Mouse (Mus musculus) adrenal gland, postnatal 10 days (tissue): ENCODE measurements around the gene Agrn. TPM values are rescaled to one million over a fixed set of nuclear protein-coding genes. Genes with fewer than 3 reads are reported as not detected.

Experiments
- DNase-seq: peaks from one replicate; pipeline ENCODE4 v3.0.0; 2021; ENCODE audit warnings: mixed read lengths
- total RNA-seq, 2 experiments: library from RNA; stranded (reverse); gene quantifications; 2 replicates each; pipeline ENCODE4 v1.2.3; 2021

Agrn gene
- total RNA-seq, 2 experiments from 2014 or later, result 59.6 to 82.4 TPM

DNA sequence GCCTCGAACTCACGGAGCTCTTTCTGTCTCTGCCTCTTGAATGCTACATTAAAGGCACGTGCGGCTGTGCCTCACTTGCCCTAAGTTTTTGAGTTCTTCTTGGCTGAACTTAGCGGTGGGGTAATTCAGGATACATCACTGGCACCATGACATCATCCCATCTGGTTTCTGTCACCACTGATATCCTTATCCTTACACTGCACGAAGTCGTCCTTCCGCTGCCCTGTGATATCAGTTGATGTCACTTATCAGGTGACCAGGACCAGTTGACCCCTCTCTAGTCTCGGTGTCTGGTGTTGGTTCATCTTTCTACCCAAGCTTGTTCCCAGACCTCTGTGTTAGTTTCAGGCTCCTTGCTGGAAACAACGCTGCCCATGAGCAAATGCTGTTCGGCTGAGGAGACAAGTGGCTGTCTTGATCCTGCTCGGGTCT is 5.2 kb upstream of the Agrn start:
- DNase-seq, result no peak

DNA sequence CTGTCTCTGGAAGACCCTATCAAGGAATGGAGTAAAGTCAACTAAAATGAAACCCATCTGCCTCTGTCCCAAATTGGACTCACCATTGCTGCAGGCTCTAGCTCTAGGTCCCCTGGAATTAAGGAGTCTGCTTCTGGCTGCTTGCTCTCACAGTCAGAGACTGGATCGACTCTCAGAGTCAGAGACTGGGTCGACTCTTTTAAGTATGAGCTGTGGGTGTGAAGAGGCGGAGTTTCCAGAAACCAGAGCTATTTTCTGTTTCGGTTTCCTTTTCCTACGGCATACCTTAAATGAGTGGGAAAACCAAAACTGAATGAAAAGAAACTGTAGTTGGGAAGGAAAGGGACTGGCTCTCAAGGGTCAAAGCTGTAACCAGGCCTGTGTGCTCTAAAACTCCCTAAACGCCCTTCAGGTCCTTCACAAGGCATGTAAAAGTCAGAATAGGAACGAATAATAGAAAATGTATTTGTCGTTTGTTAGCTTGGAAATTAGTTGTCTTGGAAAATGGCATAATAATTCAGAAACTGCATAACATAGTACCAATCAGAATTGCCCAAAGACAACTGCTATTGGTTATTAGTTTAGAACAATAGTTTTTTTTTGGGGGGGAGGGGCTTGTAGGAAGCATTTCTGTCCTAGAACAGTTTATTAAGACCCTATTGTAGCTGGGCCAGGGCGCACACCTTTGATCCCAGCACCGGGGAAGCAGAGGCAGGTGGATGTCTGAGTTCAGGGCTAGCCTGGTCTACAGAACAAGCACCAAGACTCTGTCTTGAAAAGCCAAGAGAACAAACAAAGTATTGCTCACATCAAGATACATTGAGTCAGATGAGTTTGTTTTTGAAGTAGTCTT is 3.6 kb upstream of the Agrn start, which contains the start of gene Isg15:
TSS of gene Isg15 (minus strand) at position 196 of the 853 bp plus-strand sequence.
- no peak for DNase-seq

DNA sequence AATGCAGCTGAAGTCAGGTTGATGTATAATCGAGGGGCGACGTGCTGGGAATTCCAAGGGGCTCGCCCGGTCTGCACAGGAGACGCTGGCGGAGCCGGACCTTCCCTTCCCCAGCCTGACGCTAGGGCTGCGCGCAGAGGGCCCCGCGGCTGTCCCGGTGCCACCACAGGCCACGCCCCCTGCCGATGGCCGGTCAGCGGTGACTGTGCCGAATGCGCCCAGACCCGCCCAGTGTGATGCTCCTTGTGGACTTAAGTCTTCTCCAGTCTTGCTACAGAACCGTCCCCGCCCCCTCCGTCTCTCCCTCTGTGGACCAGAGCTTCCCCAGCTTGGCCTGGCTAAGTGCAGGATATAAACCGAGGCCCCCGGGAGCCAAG is 529 bp upstream of the Agrn start:
- peak; percentile 93 for DNase-seq

DNA sequence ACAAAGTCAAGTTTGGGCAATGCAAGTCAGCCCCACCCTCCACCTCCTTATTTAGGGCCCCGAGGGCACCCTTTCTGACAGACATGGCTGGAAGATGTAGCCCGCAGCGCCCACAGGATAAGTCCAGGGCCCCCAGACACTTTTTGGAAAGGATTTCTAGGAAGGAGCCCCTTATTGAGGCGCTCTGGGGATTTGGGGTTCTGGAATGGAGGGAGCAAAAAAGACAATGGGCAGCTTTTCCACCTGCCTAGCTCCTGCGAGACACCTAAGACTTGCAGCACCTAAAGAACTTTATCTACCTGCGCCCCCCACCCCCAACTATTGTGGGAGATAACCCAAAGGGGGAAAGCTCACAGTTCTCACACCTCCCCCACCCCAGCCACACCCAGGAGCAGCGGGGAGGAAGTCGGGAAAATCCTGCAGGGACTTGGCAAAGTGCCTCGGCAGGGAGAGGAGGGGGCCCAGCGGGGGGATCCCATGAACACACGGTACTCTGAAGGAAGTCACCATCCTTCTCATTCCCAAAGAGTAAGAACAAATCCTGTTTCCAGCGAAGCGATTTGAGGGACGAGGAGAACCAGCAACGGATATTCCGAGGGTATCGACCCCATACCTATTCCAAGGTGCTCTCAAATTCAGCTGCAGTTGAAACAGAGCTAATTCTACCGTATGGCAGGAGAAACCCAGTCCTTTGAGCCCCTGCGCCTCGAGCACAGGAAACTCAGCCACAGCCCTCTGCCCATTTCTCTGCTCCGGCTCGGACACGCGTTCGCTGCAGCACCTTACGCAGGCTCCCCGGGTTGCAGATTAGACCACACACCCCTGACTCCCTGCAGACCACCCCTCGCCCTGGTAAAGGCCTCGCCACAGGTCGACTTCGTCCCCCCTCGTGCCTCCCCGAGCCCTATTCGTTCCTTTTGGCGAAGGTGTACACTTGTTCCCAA is 1.1 kb downstream of the Agrn start:
- DNase-seq, result peak; percentile 60

DNA sequence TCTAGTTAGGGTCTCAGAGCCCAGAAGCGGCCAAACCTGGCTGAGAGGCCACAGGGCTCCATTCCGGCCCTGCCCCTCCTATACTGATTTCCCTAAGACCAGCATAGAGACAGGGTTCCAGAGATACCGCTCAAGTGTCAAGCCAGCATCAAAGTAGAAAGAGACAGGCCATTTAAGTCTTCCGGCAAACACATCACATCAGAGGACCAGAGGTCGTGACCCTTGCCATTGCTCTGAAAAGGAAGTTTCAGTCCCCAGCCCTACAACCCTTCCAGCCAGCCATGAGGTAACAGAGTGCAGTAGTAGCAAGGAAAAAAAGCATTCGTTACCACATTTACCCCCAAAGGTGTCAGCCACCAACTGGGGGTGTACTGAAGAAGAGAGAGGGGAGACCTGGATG is 2.9 kb downstream of the Agrn start:
- no peak for DNase-seq

DNA sequence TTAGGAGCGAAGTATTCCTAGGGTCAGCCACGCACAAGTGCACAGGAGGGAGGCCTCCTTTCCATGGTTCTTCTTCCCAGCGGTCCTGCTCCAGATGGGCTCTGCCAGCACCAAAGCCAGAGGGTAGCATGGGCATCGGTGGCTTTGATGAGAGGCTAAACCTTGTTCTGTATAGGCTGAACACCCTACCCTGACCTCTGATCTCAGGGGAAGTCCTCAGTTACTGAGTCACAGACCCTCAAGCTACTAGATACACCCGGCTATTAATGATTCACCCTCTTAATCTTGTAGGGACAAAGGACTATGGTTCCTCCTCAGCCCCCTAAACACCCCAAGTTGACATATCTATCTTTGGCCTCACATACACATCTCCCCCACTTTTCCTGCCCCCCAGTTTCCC is 3.4 kb downstream of the Agrn start:
- DNase-seq, result no peak

DNA sequence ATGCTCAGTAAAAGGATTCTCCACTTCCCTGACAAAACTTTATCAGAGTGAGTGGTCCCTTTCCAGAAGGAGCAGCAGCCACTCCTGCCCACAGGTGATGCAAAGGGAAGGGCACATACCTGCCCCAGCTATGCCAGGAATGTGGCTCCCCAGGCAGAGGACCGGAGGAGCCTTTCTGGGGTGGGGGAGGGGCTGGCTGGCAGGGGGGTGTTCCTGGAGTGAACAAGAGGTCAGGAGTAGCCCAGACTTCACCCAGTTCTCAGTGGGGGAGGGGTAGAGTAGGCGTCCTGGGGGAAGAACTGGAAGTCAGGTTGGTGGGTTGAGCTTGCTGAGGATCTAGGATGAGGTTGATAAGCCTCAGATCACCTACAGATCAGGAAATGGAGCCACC is 4.1 kb downstream of the Agrn start:
- DNase-seq, result no peak

DNA sequence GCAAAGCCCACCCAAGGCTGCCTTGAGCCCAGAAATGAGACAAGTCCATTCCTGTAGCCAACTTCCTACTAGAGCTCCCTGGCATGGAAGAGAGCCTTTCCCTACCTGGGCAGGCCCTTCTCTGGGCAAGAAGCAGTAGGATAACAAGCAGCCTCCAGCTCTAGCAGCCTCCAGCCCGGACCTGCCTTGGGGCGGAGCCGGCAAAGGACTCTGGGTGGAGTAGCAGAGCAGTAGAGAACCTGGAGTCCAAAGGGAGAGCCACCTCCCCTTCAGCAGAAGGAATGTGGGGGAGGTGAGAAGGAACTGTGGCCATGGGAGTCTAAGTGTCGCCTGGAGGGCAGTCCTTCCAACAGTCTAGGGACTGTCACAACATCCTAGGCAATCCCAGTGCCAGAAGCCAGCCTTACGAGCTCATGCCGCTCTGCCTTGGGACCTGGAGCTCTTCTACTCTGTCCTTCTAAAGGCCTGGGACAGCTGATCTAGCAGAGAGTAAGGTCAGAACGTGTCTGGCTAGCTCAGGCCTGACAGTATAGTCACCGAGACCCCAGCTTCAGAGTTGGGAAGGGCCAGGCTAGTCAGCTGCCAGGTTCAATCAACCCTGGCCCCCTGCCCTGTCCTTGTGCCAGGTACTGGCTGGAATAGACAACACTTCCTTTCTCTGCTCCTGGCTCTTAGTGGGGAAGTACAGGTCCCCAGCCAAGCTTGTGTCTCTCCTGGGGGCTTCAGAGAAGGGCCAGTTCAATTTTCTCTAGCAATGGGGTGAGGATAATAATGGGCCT is 4.7 kb downstream of the Agrn start:
- DNase-seq, result peak; percentile 64

DNA sequence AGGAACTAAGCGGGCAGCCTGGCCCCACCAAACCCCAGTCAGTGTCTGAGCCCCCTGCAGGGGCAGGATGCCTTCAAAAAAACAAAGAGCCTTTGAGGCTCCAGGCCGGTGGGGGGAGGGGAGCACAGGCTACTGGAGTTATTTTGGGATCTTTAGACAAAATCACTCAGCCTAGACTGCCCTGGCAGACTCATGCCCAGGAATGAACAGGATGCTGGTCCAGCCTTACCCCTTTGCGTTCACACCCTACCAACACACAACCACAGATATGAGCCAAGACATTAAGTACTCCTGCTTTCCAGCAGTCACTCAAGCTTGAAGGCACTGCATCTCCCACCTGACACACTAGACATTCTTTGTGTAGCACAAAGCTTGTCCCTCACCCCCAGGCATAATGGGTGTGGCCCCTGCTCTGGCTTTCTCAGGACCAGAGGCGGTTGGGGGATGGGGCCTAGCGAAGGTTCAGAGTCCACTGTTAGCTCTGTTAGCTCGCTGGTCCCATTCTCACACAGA is 8.4 kb downstream of the Agrn start:
- no peak for DNase-seq

DNA sequence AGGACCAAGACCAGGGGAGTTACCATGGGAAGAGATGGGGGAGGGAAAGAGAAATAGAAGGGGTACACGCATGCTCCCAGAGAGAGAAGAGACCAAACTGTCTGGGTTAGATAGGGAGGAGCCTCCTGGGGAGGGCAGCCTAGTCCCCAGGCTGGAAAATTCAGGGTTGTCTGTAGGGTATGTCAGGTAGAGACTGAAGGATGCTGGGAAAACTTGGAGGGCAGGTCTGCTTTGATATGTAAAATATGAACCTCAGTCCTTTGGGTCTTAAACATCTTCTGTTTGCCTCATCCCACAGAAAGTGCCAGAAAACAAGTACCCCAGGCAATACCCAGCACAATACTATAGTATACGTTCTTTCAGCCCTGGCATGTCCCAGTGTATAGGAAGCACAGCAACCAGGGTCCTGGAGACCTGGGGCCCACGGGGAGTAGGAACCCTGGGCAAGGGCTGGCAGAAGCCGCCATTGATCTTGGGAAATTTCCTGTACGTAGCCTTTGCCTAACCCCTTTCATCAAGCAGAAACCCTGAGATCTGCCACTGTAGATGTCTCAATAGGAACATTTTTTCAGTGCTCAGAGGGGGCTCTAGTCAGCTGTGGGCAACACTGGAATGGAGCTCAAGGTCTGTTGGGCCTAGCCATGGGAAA is 9.0 kb downstream of the Agrn start:
- DNase-seq, result no peak

DNA sequence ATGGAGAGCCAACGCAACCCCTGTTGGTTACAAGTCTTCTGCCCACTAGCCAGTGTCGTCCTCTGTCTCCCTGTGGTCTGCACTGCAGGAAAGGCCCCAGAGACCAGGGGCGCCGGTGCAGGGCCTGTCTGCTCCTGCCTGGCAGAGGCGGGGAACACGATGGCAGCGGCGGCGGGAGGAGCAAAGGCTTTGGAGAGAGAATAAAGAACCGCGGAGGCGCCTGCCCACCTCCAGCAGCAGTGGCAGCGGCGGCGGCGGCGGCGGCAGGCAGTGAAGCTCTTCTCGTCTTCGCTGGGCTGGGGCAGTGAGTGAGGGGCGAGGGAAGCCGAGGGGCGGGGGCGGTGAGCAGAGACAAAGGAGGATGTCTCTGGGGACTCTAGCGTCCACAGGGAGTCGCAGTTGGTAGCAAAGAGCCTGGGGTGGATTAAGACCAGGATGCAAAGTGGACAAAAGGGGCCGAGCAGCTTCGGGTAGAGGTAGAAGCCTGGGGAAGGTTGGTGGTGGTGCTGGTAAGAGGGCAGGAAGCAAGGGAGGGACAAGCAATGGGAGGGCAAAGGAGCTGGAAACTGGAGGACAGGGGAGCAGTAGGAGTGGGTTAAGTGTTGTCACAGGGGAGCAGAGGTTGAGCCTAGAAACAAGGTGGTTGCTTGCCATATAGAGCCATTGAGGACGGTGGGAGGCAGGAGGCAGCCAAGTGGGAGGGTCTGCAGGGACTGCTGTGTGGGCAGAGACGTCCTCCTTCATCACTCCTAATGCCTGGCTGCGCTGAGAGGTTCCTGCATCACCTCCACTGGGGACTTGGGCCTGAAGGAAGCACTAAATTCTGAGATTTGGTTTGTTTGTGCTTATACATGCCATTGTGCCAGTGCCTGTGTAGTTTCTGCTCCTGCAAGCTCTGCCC is 11.1 kb downstream of the Agrn start:
- DNase-seq, result peak; percentile 50

DNA sequence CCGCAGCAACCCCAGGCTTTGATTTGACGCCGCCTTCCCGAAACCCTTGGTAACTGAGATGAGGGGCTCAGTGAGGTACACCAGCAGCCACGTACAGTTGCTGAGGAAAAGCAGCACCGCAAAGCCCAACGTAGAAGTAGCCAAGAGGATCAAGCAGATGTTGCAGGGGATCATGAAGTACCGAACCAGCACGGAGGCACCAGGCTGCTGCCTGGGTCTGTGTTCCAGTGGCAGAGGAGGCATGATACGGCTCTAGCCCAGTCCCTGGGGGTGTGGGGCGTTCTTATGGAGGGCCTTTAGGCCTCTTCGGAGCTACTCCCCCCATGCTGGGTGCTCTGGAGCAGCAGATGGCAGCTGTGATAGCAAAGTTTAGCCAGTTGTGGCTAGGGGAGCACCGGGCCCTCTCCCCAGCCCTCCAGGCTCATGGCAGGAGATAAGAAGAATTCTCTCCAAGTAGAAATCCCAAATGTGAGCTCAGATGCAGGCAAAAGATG is 11.8 kb downstream of the Agrn start:
- DNase-seq, result no peak

DNA sequence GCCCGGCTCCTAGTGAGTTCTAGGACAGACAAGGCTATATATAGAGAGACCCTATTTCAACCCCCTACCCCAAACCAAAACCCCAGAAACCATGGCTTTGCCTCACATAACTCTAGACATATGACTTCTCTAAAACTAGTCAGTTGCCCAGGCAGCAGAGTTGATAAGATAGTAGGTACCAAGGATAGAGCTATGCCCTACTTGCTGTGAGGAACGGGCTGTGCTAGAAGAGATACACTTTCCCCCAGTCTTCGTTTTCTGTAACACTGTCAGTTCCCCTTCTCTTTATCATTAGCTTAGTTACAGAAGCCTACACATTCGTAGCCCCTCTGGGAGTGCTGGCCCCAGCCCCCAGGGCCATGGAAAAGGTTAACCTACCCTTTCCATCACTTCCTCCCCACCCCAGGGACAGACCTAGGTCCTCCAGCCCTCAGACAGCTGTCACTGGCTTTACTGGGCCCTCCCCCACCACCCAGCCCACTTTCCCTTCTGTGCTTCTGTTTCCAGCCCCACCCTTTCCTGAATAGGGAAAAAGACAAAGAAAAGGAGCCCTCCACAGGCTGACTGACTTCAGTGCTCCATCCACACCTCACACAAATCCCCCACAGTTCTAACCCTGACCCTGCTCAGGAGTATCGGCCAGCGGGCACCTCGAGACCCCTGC is 12.9 kb downstream of the Agrn start:
- no peak for DNase-seq

DNA sequence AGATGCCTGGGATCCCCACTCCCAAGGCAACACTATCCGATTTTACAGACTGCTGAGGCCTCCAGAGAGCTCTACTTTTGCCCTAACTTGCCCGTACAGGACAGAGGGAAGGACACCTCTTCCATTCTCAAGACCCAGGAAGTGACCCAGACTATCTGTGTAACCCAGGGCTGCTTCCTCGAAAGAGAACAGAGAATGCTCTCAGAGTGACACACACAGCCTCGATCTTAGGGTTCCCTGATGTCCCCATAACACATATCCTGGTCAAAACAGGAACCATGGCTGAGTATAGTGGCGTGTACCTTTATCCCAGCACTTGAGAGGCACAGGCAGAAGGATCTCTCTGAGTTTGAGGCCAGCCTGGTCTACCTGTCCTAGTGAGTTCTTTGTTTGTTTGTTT is 13.5 kb downstream of the Agrn start:
- no peak for DNase-seq

DNA sequence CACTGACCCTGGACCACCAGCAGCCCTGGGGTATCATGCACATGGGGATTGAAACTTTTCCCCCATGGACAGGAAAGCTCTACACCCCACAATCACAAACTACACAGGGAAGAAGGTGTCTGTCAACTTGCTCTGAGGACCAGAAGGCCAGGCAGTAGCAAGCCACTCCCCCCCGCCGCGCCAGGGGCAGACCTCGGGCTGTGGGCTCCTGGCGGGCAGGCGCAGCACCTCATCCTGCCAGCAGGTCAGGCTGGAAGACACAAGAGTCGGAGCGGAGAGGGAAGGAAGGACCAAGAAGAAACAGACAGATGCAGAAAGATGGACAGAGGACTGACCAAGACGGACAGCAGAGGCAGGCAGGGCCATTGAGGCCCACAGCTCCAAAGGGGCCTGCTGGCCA is 19.7 kb downstream of the Agrn start:
- DNase-seq, result no peak

DNA sequence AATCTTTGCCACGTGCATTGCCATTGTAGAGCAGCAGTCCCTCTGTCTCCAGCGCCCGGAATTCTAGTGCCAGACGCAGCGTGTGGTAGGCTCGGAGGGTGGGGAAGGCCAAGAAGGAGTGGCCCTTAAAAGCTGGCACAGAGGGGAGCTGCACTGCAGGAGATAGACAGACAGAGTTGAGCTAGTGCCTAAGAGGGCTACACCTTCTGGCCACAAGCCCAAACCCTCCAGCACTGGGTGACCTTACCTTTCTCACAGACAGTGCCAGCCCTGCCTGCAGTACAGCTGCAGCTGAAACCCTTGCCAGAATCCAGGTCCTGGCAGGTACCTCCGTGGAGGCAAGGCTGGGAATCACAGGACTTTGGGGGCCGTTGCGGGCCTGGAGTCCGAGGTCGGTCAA is 25.5 kb downstream of the Agrn start:
- no peak for DNase-seq

DNA sequence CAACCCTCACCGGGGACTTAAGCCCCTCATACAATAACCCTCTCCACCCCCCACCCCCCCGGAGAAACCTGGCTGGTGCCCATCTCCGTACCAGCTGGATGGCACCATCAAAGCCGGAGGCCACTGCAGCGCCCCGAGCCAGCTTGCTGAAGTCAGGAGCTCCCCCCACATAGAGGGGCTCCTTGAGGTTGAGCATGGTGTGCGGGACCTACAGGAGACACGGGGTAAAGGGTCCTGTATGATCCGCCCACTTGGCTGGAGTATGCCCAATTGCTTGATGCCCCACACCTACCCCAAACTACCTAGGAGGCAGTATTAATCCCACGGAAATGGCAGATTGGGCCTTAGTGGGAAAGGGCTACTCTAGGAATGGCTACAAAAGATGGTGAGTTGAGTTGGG is 28.2 kb downstream of the Agrn start:
- DNase-seq, result no peak

DNA sequence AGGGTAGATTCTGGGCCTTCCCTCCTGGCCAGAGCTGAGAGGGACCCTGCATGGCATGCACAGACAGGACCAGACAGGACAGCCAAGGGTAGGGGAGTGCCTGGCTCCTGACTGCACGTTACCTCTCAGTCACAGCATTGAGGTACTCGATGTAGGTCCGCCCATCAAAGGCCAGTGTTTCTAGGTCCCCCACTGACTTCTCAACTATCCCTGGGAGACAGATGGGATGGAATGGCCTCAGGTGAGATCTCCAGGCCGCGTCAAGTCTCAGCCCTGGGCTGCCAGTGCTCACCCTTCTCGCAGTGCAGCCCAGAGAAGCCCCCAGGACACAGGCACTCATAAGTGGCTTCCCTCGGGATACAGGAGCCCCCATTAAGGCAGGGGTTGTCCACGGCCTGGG is 28.7 kb downstream of the Agrn start:
- no peak for DNase-seq

DNA sequence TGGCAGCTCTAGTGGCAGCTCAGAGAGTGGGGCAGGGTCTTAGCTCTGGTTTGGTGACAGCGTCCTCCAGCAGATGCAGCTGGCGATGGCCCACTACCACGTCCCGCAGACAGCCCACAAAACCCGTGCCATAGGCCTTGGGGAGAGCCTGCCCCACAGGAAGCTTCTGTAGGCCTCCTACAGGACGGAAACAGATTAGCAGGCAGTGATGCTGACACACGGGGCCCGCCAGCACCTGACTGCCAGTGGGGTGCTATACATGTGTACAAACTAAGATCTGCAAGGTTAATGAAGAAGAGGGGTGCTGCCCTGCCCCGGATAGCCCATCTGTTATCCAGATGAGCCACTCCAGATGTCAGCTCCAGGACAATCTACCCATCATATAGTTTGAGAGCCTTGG is 30.8 kb downstream of the Agrn start:
- DNase-seq, result peak; percentile 1

DNA sequence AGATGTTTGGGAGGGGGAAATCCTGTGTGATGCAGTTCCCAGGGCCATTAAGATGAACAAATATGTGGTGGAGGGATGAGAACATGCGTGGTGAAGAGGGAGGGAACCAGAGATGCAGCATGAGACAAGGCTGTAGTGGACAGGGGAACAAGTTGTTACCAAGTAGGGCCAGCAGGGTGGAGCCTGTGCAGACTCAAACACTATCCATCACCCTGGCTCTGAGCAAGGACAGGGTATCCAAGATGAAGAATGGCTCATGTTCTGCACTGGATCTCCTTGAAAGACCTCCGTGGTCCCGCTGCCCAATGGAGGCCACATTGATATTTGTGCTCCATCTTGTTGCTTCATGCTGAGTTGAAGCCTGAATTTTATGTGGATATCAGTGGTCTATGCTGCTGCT is 42.5 kb downstream of the Agrn start:
- DNase-seq, result no peak
